Mouse (Mus musculus) induced T-regulatory cell, adult 2 months (primary cell): ENCODE results near the gene Acot10.
"Not testable (repeated sequence)": the region's sequence is repeated elsewhere in the genome, so short reads cannot be mapped to it uniquely, and the experiment has no call there.

Experiments
- DNase-seq: peaks from one replicate; pipeline ENCODE4 v3.0.0-alpha.2; 2012; ENCODE audit warnings: low read depth

Acot10 gene

GRCm38 (mm10) chr15:20666650-20667049, at the start of gene Acot10:
Gene Acot10 (minus strand): TSS chr15:20666750.
- no peak for DNase-seq

- DNase-seq: no peak
Measured at GRCm38 (mm10) chr15:20711859-20712258, 45.3 kb upstream of the Acot10 start.

- DNase-seq: no peak
Measured at GRCm38 (mm10) chr15:20696229-20696628, 29.7 kb upstream of the Acot10 start.

GRCm38 (mm10) chr15:20684200-20684599, 17.6 kb upstream of the Acot10 start:
- DNase-seq: no peak

GRCm38 (mm10) chr15:20682719-20683118, 16.2 kb upstream of the Acot10 start:
- no peak for DNase-seq

GRCm38 (mm10) chr15:20669507-20669906, 3.0 kb upstream of the Acot10 start:
- not testable (repeated sequence) for DNase-seq

GRCm38 (mm10) chr15:20667989-20668388, 1.4 kb upstream of the Acot10 start:
- no peak for DNase-seq

- no peak for DNase-seq
Measured at GRCm38 (mm10) chr15:20667350-20667749, 800 bp upstream of the Acot10 start.

GRCm38 (mm10) chr15:20660221-20660620, 6.3 kb downstream of the Acot10 start:
- no peak for DNase-seq

- no peak for DNase-seq
Measured at GRCm38 (mm10) chr15:20642905-20643414, 23.6 kb downstream of the Acot10 start.

- no peak for DNase-seq
Measured at GRCm38 (mm10) chr15:20639155-20639554, 27.4 kb downstream of the Acot10 start.

GRCm38 (mm10) chr15:20634593-20634992, 32.0 kb downstream of the Acot10 start:
- no peak for DNase-seq
